Mouse (Mus musculus): ENCODE results near the gene 2410137M14Rik.

DNA sequence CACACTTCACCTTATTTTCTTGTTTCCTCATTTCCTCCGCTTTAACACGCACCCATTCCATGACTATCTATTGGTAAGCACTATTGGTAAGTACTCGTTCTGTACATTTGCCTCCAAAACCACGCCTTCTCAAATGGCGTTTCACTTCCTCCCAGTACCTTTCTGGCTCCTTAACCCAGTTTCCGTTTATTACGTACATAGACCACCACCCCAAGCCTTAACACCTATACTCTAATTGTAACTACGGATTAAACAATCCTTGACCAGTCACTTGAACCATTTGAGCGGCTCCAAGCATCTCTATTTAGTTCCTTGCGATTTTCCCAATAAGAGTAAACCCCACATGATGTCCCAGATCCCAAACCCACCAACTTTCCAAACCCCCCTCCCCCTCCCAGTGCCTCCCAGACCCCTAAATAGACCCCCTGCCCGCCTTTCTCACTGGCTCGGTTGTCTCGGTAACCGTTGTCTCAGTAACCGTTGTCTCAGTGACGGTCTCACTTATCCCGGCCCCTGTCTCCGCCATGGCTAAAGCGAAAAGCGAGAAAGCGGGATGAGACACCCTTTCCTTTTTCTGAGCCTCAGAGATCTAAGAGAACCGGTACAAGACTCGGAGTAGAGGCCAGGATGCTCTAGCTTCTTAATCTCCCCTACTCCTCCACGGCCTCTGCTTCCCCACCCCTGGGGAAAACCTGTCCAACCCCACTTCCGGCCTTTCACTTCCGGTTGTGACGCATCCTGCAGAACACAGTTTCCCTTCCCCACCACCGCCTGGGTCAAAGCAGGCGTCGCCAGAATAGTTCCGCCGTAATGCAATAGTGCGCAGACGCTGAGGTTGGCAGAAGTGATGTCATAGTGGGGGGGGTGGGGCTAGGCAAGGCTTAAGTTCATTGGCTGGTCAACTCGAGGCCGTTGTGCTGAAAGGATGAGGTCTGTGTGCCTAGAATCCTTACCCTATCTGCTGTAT, 29.8 kb downstream of the 2410137M14Rik start, which contains the start of gene Ppp1r11:
- TF ChIP-seq POLR2A (IDR thresholded peaks at IDR 0.05; ENCODE audit: borderline replicate concordance, extremely low read depth, insufficient read depth, insufficient read length, poor library complexity, severe bottlenecking) (peak; percentile 43; the same call in 1 of the 2 replicates), CTCF (IDR thresholded peaks at IDR 0.05; ENCODE audit: borderline replicate concordance, extremely low read depth, insufficient read depth, insufficient read length) (no peak)
